Mouse (Mus musculus): ENCODE measurements at regions not wholly inside any gene's neighbourhood (a gene's known extent, or its start where the extent isn't known, plus 50 kb on each side); places are given as distances from the start of the nearest gene placed in this dataset.

GRCm38 (mm10) chr4:54601671-54602512, 343.0 kb upstream of the Zfp462 start:
- ATAC-seq (ENCODE audit: poor library complexity, severe bottlenecking) = no peak

- no peak for ATAC-seq (ENCODE audit: poor library complexity, severe bottlenecking)
Observed at GRCm38 (mm10) chr4:54602513-54603205, 342.2 kb upstream of the Zfp462 start.

GRCm38 (mm10) chr4:54610101-54610500, 334.7 kb upstream of the Zfp462 start:
- ATAC-seq (ENCODE audit: poor library complexity, severe bottlenecking) = no peak

GRCm38 (mm10) chr4:54611990-54612980, 332.6 kb upstream of the Zfp462 start:
- no peak for ATAC-seq (ENCODE audit: poor library complexity, severe bottlenecking)

GRCm38 (mm10) chr4:54613076-54613475, 331.8 kb upstream of the Zfp462 start:
- no peak for ATAC-seq (ENCODE audit: poor library complexity, severe bottlenecking)

GRCm38 (mm10) chr4:54613611-54614010, 331.2 kb upstream of the Zfp462 start:
- ATAC-seq (ENCODE audit: poor library complexity, severe bottlenecking) = no peak

GRCm38 (mm10) chr4:54615886-54616285, 329.0 kb upstream of the Zfp462 start:
- no peak for ATAC-seq (ENCODE audit: poor library complexity, severe bottlenecking)

- ATAC-seq (ENCODE audit: poor library complexity, severe bottlenecking) = no peak
Observed at GRCm38 (mm10) chr4:54624024-54624873, 320.6 kb upstream of the Zfp462 start.

- ATAC-seq (ENCODE audit: poor library complexity, severe bottlenecking) = no peak
Observed at GRCm38 (mm10) chr4:54636986-54637641, 307.7 kb upstream of the Zfp462 start.

- no peak for ATAC-seq (ENCODE audit: poor library complexity, severe bottlenecking)
Observed at GRCm38 (mm10) chr4:54646033-54646432, 298.8 kb upstream of the Zfp462 start.

- ATAC-seq (ENCODE audit: poor library complexity, severe bottlenecking) = no peak
Observed at GRCm38 (mm10) chr4:54646459-54646858, 298.4 kb upstream of the Zfp462 start.

GRCm38 (mm10) chr4:54648254-54648653, 296.6 kb upstream of the Zfp462 start:
- ATAC-seq (ENCODE audit: poor library complexity, severe bottlenecking) = no peak

- ATAC-seq (ENCODE audit: poor library complexity, severe bottlenecking) = no peak
Observed at GRCm38 (mm10) chr4:54651646-54652110, 293.2 kb upstream of the Zfp462 start.

- no peak for ATAC-seq (ENCODE audit: poor library complexity, severe bottlenecking)
Observed at GRCm38 (mm10) chr4:54652111-54653021, 292.5 kb upstream of the Zfp462 start.

- ATAC-seq (ENCODE audit: poor library complexity, severe bottlenecking) = no peak
Observed at GRCm38 (mm10) chr4:54653097-54653776, 291.6 kb upstream of the Zfp462 start.

All from megakaryocyte, adult 5-6 weeks (primary cell).